Mouse (Mus musculus): ENCODE results near the gene Khk.

GRCm38 (mm10) chr5:30930846-30931245 is 9.6 kb downstream of the Khk start:
- no peak for TF ChIP-seq POLR2A (IDR thresholded peaks at IDR 0.05; ENCODE audit: low read depth, low read length)
- TF ChIP-seq CTCF (IDR thresholded peaks at IDR 0.05; ENCODE audit: extremely low read depth, insufficient read length, insufficient replicate concordance, low read depth, low read length): no peak
